Mouse (Mus musculus) testis, adult 2 months (tissue): ENCODE measurements around the gene Tyw1.

Experiments used
- CTCF ChIP-seq: fragments of 200-500 bp; IDR thresholded peaks from 2 replicates; pipeline ENCODE4 v1.5.1; 2012; ENCODE audit warnings: low read depth, mild to moderate bottlenecking, inconsistent platforms, low read length, moderate library complexity; ENCODE audit not compliant: control insufficient read depth, insufficient read depth, insufficient replicate concordance
- POLR2A ChIP-seq: fragments of 200-500 bp; IDR thresholded peaks from 2 replicates; pipeline ENCODE4 v1.6.1; 2012; ENCODE audit warnings: low read depth, mild to moderate bottlenecking, inconsistent platforms, low read length, moderate library complexity; ENCODE audit not compliant: control insufficient read depth

DNA sequence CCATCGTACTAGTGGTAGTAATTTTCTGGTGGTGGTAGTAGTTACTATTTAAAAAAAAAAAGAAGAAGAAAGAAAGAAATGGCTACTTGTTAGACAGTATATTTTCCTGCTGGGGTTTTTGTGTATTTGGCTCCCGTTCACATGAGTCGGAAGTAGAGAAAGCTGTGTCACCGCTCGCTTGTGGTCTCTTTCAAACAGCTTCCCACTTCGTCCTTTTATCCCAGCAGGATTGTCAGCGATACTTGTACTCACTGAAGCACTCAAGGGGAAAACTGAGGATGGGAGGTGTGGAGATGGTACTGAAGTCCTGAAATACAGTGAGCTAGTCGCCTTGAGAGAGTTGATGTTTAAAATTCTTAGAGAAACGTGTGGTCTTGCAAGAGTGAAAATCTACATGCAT is 72.9 kb downstream of the Tyw1 start:
- TF ChIP-seq POLR2A (no peak), CTCF (no peak)
